Mouse (Mus musculus): ENCODE data around the gene Sesn1. TPM values are rescaled to one million over a fixed set of nuclear protein-coding genes. Genes with fewer than 3 reads are reported as not detected.

Sesn1 gene
- polyA plus RNA-seq (2015; fragmentation: Nextera tagmentation; extraction: Ambion mirVana): 15.8 and 16.4 TPM in 2 replicates

GRCm38 (mm10) chr10:41809771-41810563, at the start of gene Sesn1, which contains the start of gene Cep57l1:
TSS of gene Sesn1 (plus strand) at chr10:41809935.
TSS of gene Cep57l1 (minus strand) at chr10:41809871.
- ATAC-seq (peak; percentile 89), DNase-seq (peak; percentile 93)
- no peaks in the 10 kb centered on the region for H3K9me3 ChIP-seq (ENCODE audit: low read length)
- no peak; the same call in 1 of the 2 replicates for TF ChIP-seq EP300 (IDR thresholded peaks at IDR 0.05; ENCODE audit: low read depth)
- TF ChIP-seq CTCF (IDR thresholded peaks at IDR 0.05; ENCODE audit: low read depth): peak; percentile 25; the same call in 1 of the 2 replicates
- under 1% methylated on average over 69 of the region's 69 CpGs for WGBS (ENCODE audit: insufficient replicate concordance)
- peaks cover 30% of the 10 kb centered on the region for H3K4me1 ChIP-seq (ENCODE audit: insufficient read depth)
- H3K9ac ChIP-seq (replicated peaks): peak within 1 kb of the TSS; percentile 74
- H3K27ac ChIP-seq (ENCODE audit: low read depth): peak within 1 kb of the TSS; percentile 96
- peak within 1 kb of the TSS; percentile 88 for H3K4me2 ChIP-seq (ENCODE audit: low read depth, low read length)
- peak within 1 kb of the TSS; percentile 72 for H3K4me3 ChIP-seq (ENCODE audit: low read depth, low read length)
- H3K36me3 ChIP-seq (replicated peaks; ENCODE audit: insufficient read depth, low read length): no peaks in the 10 kb centered on the region
- no peaks in the 10 kb centered on the region for H3K27me3 ChIP-seq (ENCODE audit: insufficient read depth, low read length)

GRCm38 (mm10) chr10:41760866-41761265, 48.9 kb upstream of the Sesn1 start:
- Histone ChIP-seq H3K4me1 (ENCODE audit: insufficient read depth) (no peaks in the 10 kb centered on the region), H3K27ac (ENCODE audit: low read depth) (no peak overlapping the region), H3K9me3 (ENCODE audit: low read length) (no peaks in the 10 kb centered on the region), H3K36me3 (replicated peaks; ENCODE audit: insufficient read depth, low read length) (no peaks in the 10 kb centered on the region), H3K4me3 (ENCODE audit: low read depth, low read length) (no peak overlapping the region), H3K4me2 (ENCODE audit: low read depth, low read length) (no peak overlapping the region), H3K9ac (replicated peaks) (no peak overlapping the region), H3K27me3 (ENCODE audit: insufficient read depth, low read length) (no peaks in the 10 kb centered on the region)
- 83% methylated on average over 3 of the region's 3 CpGs for WGBS (ENCODE audit: insufficient replicate concordance)
- TF ChIP-seq EP300 (IDR thresholded peaks at IDR 0.05; ENCODE audit: low read depth): no peak
- no peak for TF ChIP-seq CTCF (IDR thresholded peaks at IDR 0.05; ENCODE audit: low read depth)
- DNase-seq (no peak), ATAC-seq (no peak)

- no peaks in the 10 kb centered on the region for H3K4me1 ChIP-seq (ENCODE audit: insufficient read depth)
- H3K4me3 ChIP-seq (ENCODE audit: low read depth, low read length): no peak overlapping the region
- no peaks in the 10 kb centered on the region for H3K27me3 ChIP-seq (ENCODE audit: insufficient read depth, low read length)
- no peak overlapping the region for H3K9ac ChIP-seq (replicated peaks)
- H3K9me3 ChIP-seq (ENCODE audit: low read length): no peaks in the 10 kb centered on the region
- no peaks in the 10 kb centered on the region for H3K36me3 ChIP-seq (replicated peaks; ENCODE audit: insufficient read depth, low read length)
- no peak for TF ChIP-seq CTCF (IDR thresholded peaks at IDR 0.05; ENCODE audit: low read depth)
- TF ChIP-seq EP300 (IDR thresholded peaks at IDR 0.05; ENCODE audit: low read depth): no peak
- no peak for DNase-seq
- no peak overlapping the region for H3K27ac ChIP-seq (ENCODE audit: low read depth)
- 76% methylated on average over 3 of the region's 3 CpGs for WGBS (ENCODE audit: insufficient replicate concordance)
- ATAC-seq: no peak
- H3K4me2 ChIP-seq (ENCODE audit: low read depth, low read length): no peak overlapping the region
Measured at GRCm38 (mm10) chr10:41763741-41764385, 45.9 kb upstream of the Sesn1 start.

GRCm38 (mm10) chr10:41765586-41765985, 44.1 kb upstream of the Sesn1 start:
- Histone ChIP-seq H3K36me3 (replicated peaks; ENCODE audit: insufficient read depth, low read length) (no peaks in the 10 kb centered on the region), H3K4me2 (ENCODE audit: low read depth, low read length) (no peak overlapping the region), H3K27me3 (ENCODE audit: insufficient read depth, low read length) (no peaks in the 10 kb centered on the region), H3K9me3 (ENCODE audit: low read length) (no peaks in the 10 kb centered on the region), H3K4me1 (ENCODE audit: insufficient read depth) (no peaks in the 10 kb centered on the region), H3K4me3 (ENCODE audit: low read depth, low read length) (no peak overlapping the region), H3K27ac (ENCODE audit: low read depth) (no peak overlapping the region), H3K9ac (replicated peaks) (no peak overlapping the region)
- DNase-seq (no peak), ATAC-seq (no peak)
- 90% methylated on average over 4 of the region's 4 CpGs for WGBS (ENCODE audit: insufficient replicate concordance)
- TF ChIP-seq EP300 (IDR thresholded peaks at IDR 0.05; ENCODE audit: low read depth): no peak
- TF ChIP-seq CTCF (IDR thresholded peaks at IDR 0.05; ENCODE audit: low read depth): no peak

- no peaks in the 10 kb centered on the region for H3K36me3 ChIP-seq (replicated peaks; ENCODE audit: insufficient read depth, low read length)
- H3K9ac ChIP-seq (replicated peaks): no peak overlapping the region
- no peak overlapping the region for H3K4me3 ChIP-seq (ENCODE audit: low read depth, low read length)
- 82% methylated on average over 4 of the region's 4 CpGs for WGBS (ENCODE audit: insufficient replicate concordance)
- H3K4me2 ChIP-seq (ENCODE audit: low read depth, low read length): no peak overlapping the region
- TF ChIP-seq CTCF (IDR thresholded peaks at IDR 0.05; ENCODE audit: low read depth) (no peak), EP300 (IDR thresholded peaks at IDR 0.05; ENCODE audit: low read depth) (no peak)
- H3K27me3 ChIP-seq (ENCODE audit: insufficient read depth, low read length): no peaks in the 10 kb centered on the region
- H3K4me1 ChIP-seq (ENCODE audit: insufficient read depth): no peaks in the 10 kb centered on the region
- DNase-seq: no peak
- no peaks in the 10 kb centered on the region for H3K9me3 ChIP-seq (ENCODE audit: low read length)
- ATAC-seq: no peak
- no peak overlapping the region for H3K27ac ChIP-seq (ENCODE audit: low read depth)
Measured at GRCm38 (mm10) chr10:41766280-41766679, 43.5 kb upstream of the Sesn1 start.

GRCm38 (mm10) chr10:41767254-41767653, 42.5 kb upstream of the Sesn1 start:
- H3K4me2 ChIP-seq (ENCODE audit: low read depth, low read length): no peak overlapping the region
- 82% methylated on average over 6 of the region's 6 CpGs for WGBS (ENCODE audit: insufficient replicate concordance)
- no peaks in the 10 kb centered on the region for H3K27me3 ChIP-seq (ENCODE audit: insufficient read depth, low read length)
- H3K9me3 ChIP-seq (ENCODE audit: low read length): no peaks in the 10 kb centered on the region
- H3K4me1 ChIP-seq (ENCODE audit: insufficient read depth): no peaks in the 10 kb centered on the region
- no peak for ATAC-seq
- no peak for DNase-seq
- H3K9ac ChIP-seq (replicated peaks): no peak overlapping the region
- TF ChIP-seq EP300 (IDR thresholded peaks at IDR 0.05; ENCODE audit: low read depth) (no peak), CTCF (IDR thresholded peaks at IDR 0.05; ENCODE audit: low read depth) (no peak)
- H3K36me3 ChIP-seq (replicated peaks; ENCODE audit: insufficient read depth, low read length): no peaks in the 10 kb centered on the region
- no peak overlapping the region for H3K27ac ChIP-seq (ENCODE audit: low read depth)
- no peak overlapping the region for H3K4me3 ChIP-seq (ENCODE audit: low read depth, low read length)

Measured in liver, postnatal 0 days (tissue).